Mouse (Mus musculus) cerebellum, postnatal 36 days (tissue): ENCODE data around the gene Zfp933.
"Not testable (repeated sequence)": the region's sequence is repeated elsewhere in the genome, so short reads cannot be mapped to it uniquely, and the experiment has no call there.

Experiments used
- DNase-seq, 2 experiments: peaks; one replicate each; pipeline ENCODE4 v3.0.0; 2021 to 2022; ENCODE audit warnings: mixed read lengths in 2 of 2

The Zfp933 gene

DNA sequence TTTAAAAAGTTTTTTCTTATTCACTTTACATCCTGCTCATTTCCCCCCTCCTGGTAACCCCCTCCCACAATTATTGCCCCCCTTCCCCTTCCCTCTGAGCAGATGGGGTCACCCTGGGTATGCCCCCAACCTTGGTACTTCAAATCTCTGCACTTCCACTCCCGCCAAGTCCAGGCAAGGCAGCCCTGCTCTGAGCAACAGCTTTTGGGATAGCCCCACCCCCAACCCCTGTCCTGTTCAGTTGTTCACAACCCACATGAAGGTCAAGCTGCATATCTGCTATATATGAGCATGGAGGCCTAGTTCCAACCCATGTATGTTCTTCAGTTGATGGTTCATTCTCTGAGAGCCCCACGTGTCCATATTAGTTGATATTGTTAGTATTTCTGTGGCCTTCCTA lies 2.6 kb upstream of the Zfp933 start:
- DNase-seq = no peak

DNA sequence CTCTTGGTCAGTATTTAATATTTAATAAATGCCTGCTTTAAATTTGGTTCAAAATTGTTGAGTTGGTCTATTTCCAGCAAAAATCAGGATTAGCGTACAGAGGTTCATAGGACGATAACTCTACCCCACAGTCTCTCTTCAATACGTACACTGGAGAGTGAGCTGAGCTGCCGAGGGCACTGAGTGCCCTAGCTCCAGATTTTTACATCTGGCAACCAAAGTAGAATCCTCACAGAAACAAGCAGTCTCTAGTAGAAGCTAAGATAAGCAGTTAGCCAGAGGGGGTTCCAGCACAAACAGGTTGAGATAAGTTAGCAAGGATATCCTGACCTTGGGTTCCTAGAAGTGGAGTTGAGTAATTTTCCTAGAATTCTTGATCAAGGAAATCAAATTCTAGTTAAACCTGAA lies 422 bp upstream of the Zfp933 start:
- no peak for DNase-seq

GRCm38 (mm10) chr4:147842871-147843270 lies 5.3 kb downstream of the Zfp933 start:
- DNase-seq = no peak

- DNase-seq = peak in 1 of 2 experiments; percentile 34
Measured at GRCm38 (mm10) chr4:147839282-147839681, 8.9 kb downstream of the Zfp933 start.

GRCm38 (mm10) chr4:147824389-147824788 lies 23.8 kb downstream of the Zfp933 start:
- DNase-seq = no peak

- DNase-seq = not testable (repeated sequence)
Measured at GRCm38 (mm10) chr4:147821414-147821813, 26.8 kb downstream of the Zfp933 start.

DNA sequence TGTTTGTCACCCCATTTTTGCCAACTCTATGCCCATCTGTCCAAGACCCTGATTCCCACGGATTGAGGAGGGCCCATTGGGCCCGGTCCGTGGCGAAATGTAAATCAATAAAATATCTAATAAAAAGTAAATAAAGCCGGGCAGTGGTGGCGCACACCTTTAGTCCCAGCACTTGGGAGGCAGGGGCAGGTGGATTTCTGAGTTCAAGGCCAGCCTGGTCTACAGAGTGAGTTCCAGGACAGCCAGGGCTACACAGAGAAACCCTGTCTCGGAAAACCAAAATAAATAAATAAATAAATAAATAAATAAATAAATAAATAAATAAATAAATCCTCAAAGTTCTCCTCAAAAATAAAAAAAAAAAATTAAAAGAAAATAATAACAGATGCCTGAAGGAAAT lies 28.5 kb downstream of the Zfp933 start:
- DNase-seq = not testable (repeated sequence)

GRCm38 (mm10) chr4:147814592-147815167 lies 33.5 kb downstream of the Zfp933 start:
- DNase-seq = no peak

DNA sequence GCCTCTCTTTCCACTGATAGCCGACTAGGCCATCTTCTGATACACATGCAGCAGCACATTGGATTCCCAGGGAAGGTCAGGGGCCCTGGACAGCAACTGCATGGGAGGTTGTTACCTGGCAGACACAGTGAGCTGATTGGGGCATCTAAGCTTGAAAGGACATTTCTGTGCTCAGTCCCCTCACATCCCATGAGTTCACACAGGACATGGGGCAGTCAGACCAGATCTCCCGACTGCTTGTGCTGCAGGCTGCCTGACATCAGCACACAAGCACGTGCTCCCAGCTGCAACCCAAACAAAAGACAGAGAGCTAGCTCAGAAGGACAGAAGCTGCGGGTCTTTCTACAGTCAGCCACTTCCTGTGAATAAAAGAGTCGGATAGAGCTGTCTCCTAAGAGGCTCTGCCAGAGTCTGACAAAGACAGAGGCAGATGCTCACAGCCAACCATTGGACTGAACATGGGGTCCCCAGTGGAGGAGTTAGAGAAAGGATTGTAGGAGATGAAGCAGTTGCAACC lies 34.9 kb downstream of the Zfp933 start:
- no peak for DNase-seq

- DNase-seq = not testable (repeated sequence)
Measured at GRCm38 (mm10) chr4:147809966-147810304, 38.2 kb downstream of the Zfp933 start.

- not testable (repeated sequence) for DNase-seq
Measured at GRCm38 (mm10) chr4:147809292-147809965, 38.7 kb downstream of the Zfp933 start, which contains the start of gene Zfp984. TSS of gene Zfp984 (minus strand) at chr4:147809788.

- not testable (repeated sequence) for DNase-seq
Measured at GRCm38 (mm10) chr4:147808483-147808882, 39.7 kb downstream of the Zfp933 start.

DNA sequence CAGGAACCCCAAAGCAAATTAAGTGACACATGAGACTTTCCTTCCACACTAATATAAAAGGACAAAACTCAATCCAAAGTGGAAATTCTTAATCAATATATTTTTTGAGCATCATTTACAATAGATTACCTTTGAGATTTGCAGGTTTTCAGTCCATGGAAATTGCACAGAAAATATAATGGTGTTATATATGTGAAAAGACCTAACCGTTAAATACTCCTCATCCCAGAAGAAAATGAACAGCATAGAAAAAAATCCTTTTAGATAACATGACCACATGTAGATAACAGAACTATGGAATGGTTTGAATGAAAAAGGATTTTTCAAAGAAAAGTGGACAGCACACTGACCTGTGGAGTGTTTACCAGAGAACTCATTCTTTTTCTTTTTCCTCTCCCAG lies 52.9 kb downstream of the Zfp933 start:
- not testable (repeated sequence) for DNase-seq

GRCm38 (mm10) chr4:147794026-147794665 lies 54.0 kb downstream of the Zfp933 start:
- not testable (repeated sequence) for DNase-seq

GRCm38 (mm10) chr4:147793390-147793916 lies 54.7 kb downstream of the Zfp933 start:
- not testable (repeated sequence) for DNase-seq

DNA sequence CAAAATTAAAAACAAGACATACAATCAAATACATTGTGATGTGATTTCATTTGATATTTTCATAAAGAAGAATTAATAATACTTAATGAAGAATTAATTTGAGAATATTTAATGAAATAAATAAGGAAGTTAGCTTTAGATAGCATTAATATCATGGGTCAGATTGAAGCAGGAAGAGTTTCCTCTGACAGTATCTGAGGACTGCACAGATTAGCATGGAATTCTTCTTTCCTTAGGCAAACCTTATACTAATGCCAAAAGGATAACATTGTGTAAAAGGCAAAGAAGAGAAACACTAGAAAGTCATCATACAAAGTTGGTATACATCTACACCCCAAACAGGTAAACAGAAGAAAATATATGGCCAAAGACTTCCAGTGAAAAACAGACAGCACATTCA lies 56.4 kb downstream of the Zfp933 start:
- DNase-seq = not testable (repeated sequence)
